Mouse (Mus musculus) thymus, adult 2 months (tissue): ENCODE data around the gene Tcaf1. TPM values are rescaled to one million over a fixed set of nuclear protein-coding genes. Genes with fewer than 3 reads are reported as not detected.

Experiments used
- DNase-seq: peaks from one replicate; pipeline ENCODE4 v3.0.0; 2021
- H3K27ac ChIP-seq: fragments of 200-500 bp; 2 replicates; pipeline ENCODE4 v1.5.1; 2012; ENCODE audit warnings: low read length, control low read depth; ENCODE audit not compliant: control insufficient read depth, insufficient read depth
- H3K27me3 ChIP-seq: fragments of 200-500 bp; 2 replicates; pipeline ENCODE4 v1.6.1; 2012; ENCODE audit warnings: mild to moderate bottlenecking, low read length, moderate library complexity, mixed read lengths; ENCODE audit not compliant: control insufficient read depth, insufficient read depth
- H3K36me3 ChIP-seq: fragments of 200-500 bp; 2 replicates; pipeline ENCODE4 v1.6.1; 2012; ENCODE audit warnings: mild to moderate bottlenecking, low read length, moderate library complexity; ENCODE audit not compliant: control insufficient read depth, insufficient read depth
- H3K4me1 ChIP-seq: fragments of 200-500 bp; replicated peaks from 2 replicates; pipeline ENCODE4 v1.6.1; 2012; ENCODE audit warnings: low read length; ENCODE audit not compliant: control insufficient read depth, insufficient read depth
- H3K4me3 ChIP-seq: fragments of 200-500 bp; 2 replicates; pipeline ENCODE4 v1.5.1; 2012; ENCODE audit warnings: mild to moderate bottlenecking, low read length, control low read depth, moderate library complexity; ENCODE audit not compliant: control insufficient read depth, insufficient read depth
- CTCF ChIP-seq: fragments of 200-500 bp; IDR thresholded peaks from 2 replicates; pipeline ENCODE4 v1.5.1; 2012; ENCODE audit warnings: mild to moderate bottlenecking, control low read depth, low read length, moderate library complexity, borderline replicate concordance; ENCODE audit not compliant: control insufficient read depth, poor library complexity, insufficient read depth; ENCODE audit errors: extremely low read depth
- POLR2A ChIP-seq: fragments of 200-500 bp; IDR thresholded peaks from 2 replicates; pipeline ENCODE4 v1.6.1; 2012; ENCODE audit warnings: mild to moderate bottlenecking, low read length, control low read depth, moderate library complexity; ENCODE audit not compliant: control insufficient read depth, poor library complexity, insufficient read depth; ENCODE audit errors: extremely low read depth
- WGBS: fragments of 180-500 bp; shearing (Covaris S2); methylation state at CpG from one replicate; pipeline ENCODE4 v1.1.7; 2018; 5-methylcytosine and 5-hydroxymethylcytosine counted together
- polyA plus RNA-seq: library from polyadenylated mRNA; depleted of rRNA; stranded (reverse); fragments of >200 nt; gene quantifications from 2 replicates; pipeline ENCODE4 v1.2.3, GENCODE M21; 2012

Tcaf1 gene
- polyA plus RNA-seq, 1 experiment, result 2.5 TPM

DNA sequence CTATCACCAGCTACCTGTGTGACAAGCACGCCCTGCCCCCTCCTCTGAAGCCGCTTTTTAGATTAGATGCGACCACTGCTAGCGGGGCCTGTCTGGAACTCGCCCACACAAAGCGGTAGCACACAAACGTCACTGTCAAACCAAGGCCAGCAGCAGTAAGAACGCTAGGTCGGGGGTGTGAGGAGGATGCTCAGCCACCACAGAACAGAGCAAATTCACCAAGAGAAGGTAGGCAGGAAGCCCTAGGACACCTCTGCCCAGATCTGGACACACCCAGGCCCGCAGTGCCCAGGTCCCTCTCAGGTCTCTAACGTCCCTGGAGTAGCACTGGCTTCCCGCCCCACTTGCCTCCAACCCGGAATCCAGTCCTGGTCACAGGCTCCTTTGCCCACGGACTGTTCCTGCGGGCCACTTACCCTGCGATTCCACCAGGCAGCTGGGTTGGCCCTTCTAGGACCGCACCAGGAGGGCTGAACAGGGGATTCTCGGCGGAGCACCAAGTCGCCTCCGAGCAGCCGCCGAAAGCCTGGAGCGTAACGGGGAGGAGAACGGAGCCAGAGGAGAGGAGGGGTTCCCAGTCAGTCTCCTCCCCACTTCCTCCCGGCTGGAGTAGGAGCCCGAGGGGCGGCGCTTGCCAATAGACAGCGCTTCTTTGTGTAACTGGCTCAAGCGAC, 17.2 kb downstream of the Tcaf1 start:
- no peaks in the 10 kb centered on the region for H3K36me3 ChIP-seq
- WGBS, result 4% methylated on average over 32 of the region's 32 CpGs
- TF ChIP-seq CTCF (no peak), POLR2A (no peak)
- DNase-seq, result no peak
- H3K4me1 ChIP-seq, result no peaks in the 10 kb centered on the region
- peak overlapping the region; percentile 38 for H3K4me3 ChIP-seq
- H3K27me3 ChIP-seq, result no peaks in the 10 kb centered on the region
- H3K27ac ChIP-seq, result no peak overlapping the region

- no peaks in the 10 kb centered on the region for H3K36me3 ChIP-seq
- no peak for DNase-seq
- no peak for TF ChIP-seq POLR2A
- no peak for TF ChIP-seq CTCF
- no peaks in the 10 kb centered on the region for H3K27me3 ChIP-seq
- peak overlapping the region; percentile 38 for H3K4me3 ChIP-seq
- H3K4me1 ChIP-seq, result no peaks in the 10 kb centered on the region
- WGBS, result 10% methylated on average over 10 of the region's 10 CpGs
- no peak overlapping the region for H3K27ac ChIP-seq
Measured at GRCm38 (mm10) chr6:42692154-42692516, 17.8 kb downstream of the Tcaf1 start.

- Histone ChIP-seq H3K27me3 (no peaks in the 10 kb centered on the region), H3K4me3 (no peak overlapping the region), H3K4me1 (no peaks in the 10 kb centered on the region), H3K36me3 (no peaks in the 10 kb centered on the region), H3K27ac (no peak overlapping the region)
- no peak for DNase-seq
- no peak for TF ChIP-seq CTCF
- no peak for TF ChIP-seq POLR2A
Measured at GRCm38 (mm10) chr6:42689761-42690160, 20.1 kb downstream of the Tcaf1 start.

- 90% methylated on average over 5 of the region's 5 CpGs for WGBS
- no peaks in the 10 kb centered on the region for H3K36me3 ChIP-seq
- TF ChIP-seq POLR2A, result no peak
- TF ChIP-seq CTCF, result no peak
- no peak overlapping the region for H3K4me3 ChIP-seq
- no peak overlapping the region for H3K27ac ChIP-seq
- no peak for DNase-seq
- no peaks in the 10 kb centered on the region for H3K27me3 ChIP-seq
- no peaks in the 10 kb centered on the region for H3K4me1 ChIP-seq
Measured at GRCm38 (mm10) chr6:42687907-42688306, 22.0 kb downstream of the Tcaf1 start.

DNA sequence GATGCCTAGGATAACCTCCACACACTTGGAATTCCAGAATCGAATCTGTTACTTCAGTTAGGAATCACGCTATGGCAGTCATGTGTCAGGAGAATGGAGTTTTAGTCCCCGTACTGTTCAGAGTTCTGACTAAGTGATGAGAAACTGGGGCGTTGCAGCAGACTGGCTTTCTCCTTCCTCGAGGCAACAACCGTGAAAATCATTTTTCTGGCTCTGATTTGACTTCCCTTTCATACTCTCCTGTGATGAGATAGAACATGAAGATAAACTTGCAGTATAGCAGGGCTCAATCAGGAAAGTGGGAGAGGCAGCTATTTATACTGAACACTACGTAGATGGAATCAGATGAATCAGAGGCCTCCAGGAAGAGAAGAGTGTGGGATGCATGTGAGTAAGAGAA, 29.8 kb downstream of the Tcaf1 start:
- Histone ChIP-seq H3K27me3 (no peaks in the 10 kb centered on the region), H3K27ac (no peak overlapping the region), H3K36me3 (no peaks in the 10 kb centered on the region), H3K4me1 (no peaks in the 10 kb centered on the region), H3K4me3 (no peak overlapping the region)
- TF ChIP-seq POLR2A, result no peak
- no peak for TF ChIP-seq CTCF
- DNase-seq, result no peak
- WGBS, result 82% methylated on average over 7 of the region's 7 CpGs

DNA sequence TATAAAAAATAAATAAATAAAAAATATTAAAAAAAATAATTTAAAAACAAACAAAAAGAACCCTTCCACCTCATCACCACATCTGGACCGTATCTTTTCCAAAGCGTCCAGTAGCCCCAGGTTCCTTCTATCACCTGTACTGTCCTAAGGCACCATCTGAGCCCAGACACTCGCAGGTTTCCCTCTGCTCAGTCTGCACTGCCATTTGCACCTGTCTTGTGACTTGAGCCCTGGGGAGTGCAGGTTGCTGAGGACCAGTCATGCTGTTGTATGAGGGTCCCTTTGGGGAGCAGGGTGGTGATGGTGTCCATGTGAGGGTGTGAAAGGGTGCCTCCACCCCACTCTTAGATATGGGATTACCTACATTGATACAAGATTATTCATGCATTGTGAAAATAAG, 33.9 kb downstream of the Tcaf1 start:
- H3K4me3 ChIP-seq, result no peak overlapping the region
- no peak for DNase-seq
- no peak for TF ChIP-seq POLR2A
- no peak for TF ChIP-seq CTCF
- H3K4me1 ChIP-seq, result no peaks in the 10 kb centered on the region
- no peaks in the 10 kb centered on the region for H3K36me3 ChIP-seq
- H3K27me3 ChIP-seq, result no peaks in the 10 kb centered on the region
- H3K27ac ChIP-seq, result no peak overlapping the region
- 92% methylated on average over 3 of the region's 3 CpGs for WGBS

- no peaks in the 10 kb centered on the region for H3K36me3 ChIP-seq
Measured at GRCm38 (mm10) chr6:42671767-42672166, 38.1 kb downstream of the Tcaf1 start.

More at GRCm38 (mm10) chr6:42671767-42672166, 38.1 kb downstream of the Tcaf1 start:
- Histone ChIP-seq H3K4me1 (no peaks in the 10 kb centered on the region), H3K27ac (no peak overlapping the region), H3K4me3 (no peak overlapping the region), H3K27me3 (no peaks in the 10 kb centered on the region)
- no peak for TF ChIP-seq CTCF
- no peak for TF ChIP-seq POLR2A
- DNase-seq, result no peak
- 85% methylated on average over 1 of the region's 1 CpGs for WGBS
